Mouse (Mus musculus) lung, postnatal 0 days (tissue): ENCODE results near the gene Snupn. TPM values are rescaled to one million over a fixed set of nuclear protein-coding genes. Genes with fewer than 3 reads are reported as not detected.
"Not testable (repeated sequence)": the region's sequence is repeated elsewhere in the genome, so short reads cannot be mapped to it uniquely, and the experiment has no call there.

Experiments
- ATAC-seq: fragments of 200-750 bp; cut with Nextera tagmentation; 2 replicates; pipeline ENCODE4 v1.8.0; 2017; ENCODE audit warnings: moderate library complexity
- DNase-seq: peaks from one replicate; pipeline ENCODE4 v3.0.0-alpha.2; 2016; ENCODE audit warnings: low spot score
- H3K27ac ChIP-seq: fragments of 300-500 bp; sonication (generic); 2 replicates; pipeline ENCODE4 v1.5.1; 2014; ENCODE audit warnings: antibody characterized with exemption, mild to moderate bottlenecking, low read length, mixed read lengths
- H3K27me3 ChIP-seq: fragments of 300-500 bp; sonication (generic); replicated peaks from 2 replicates; pipeline ENCODE4 v1.6.1; 2014; ENCODE audit warnings: low read length, mixed read lengths; ENCODE audit not compliant: insufficient read depth
- H3K36me3 ChIP-seq: fragments of 300-500 bp; sonication (generic); 2 replicates; pipeline ENCODE4 v1.6.1; 2014; ENCODE audit warnings: low read length, mixed read lengths; ENCODE audit not compliant: insufficient read depth
- H3K4me1 ChIP-seq: fragments of 300-500 bp; sonication (generic); 2 replicates; pipeline ENCODE4 v1.6.1; 2014; ENCODE audit warnings: antibody characterized with exemption, low read depth, low read length, mixed read lengths; ENCODE audit not compliant: insufficient read depth
- H3K4me2 ChIP-seq: fragments of 300-500 bp; sonication (generic); replicated peaks from 2 replicates; pipeline ENCODE4 v1.6.1; 2014; ENCODE audit warnings: low read depth, mild to moderate bottlenecking, low read length, moderate library complexity, mixed read lengths
- H3K4me3 ChIP-seq: fragments of 300-500 bp; sonication (generic); 2 replicates; pipeline ENCODE4 v1.5.1; 2014; ENCODE audit warnings: low read depth, low read length
- H3K9ac ChIP-seq: fragments of 300-500 bp; sonication (generic); replicated peaks from 2 replicates; pipeline ENCODE4 v1.6.1; 2014; ENCODE audit warnings: low read depth, mild to moderate bottlenecking
- H3K9me3 ChIP-seq: fragments of 300-500 bp; sonication (generic); 2 replicates; pipeline ENCODE4 v1.6.1; 2016; ENCODE audit warnings: low read length, mixed read lengths
- CTCF ChIP-seq: IDR thresholded peaks from 2 replicates; pipeline ENCODE4 v1.5.1; 2016; ENCODE audit warnings: antibody characterized with exemption, mild to moderate bottlenecking
- EP300 ChIP-seq: IDR thresholded peaks from 2 replicates; pipeline ENCODE4 v1.6.1; 2016; ENCODE audit warnings: antibody characterized with exemption, mild to moderate bottlenecking, control low read depth
- WGBS: fragments of 180-500 bp; shearing (Covaris S2); extraction: QIAGEN DNeasy Blood & Tissue Kit; methylation state at CpG from one replicate; pipeline ENCODE4 v1.1.7; 2014; 5-methylcytosine and 5-hydroxymethylcytosine counted together
- polyA plus RNA-seq: library from polyadenylated mRNA; unstranded; fragments of >200 nt; fragmentation: Nextera tagmentation; extraction: Ambion mirVana; gene quantifications from 2 replicates; pipeline ENCODE4 v1.2.1, GENCODE M21; 2015

The Snupn gene
- polyA plus RNA-seq, 1 experiment from 2014 or later = 12.7 TPM

- ATAC-seq = no peak
These were observed 29.5 kb downstream of the Snupn start for GRCm38 (mm10) chr9:56980186-56980585.

GRCm38 (mm10) chr9:56981502-56981901, 30.8 kb downstream of the Snupn start:
- H3K4me2 ChIP-seq = no peak overlapping the region
- no peak for TF ChIP-seq EP300
- no peak for TF ChIP-seq CTCF
- 74% methylated on average over 1 of the region's 1 CpGs for WGBS
- no peak overlapping the region for H3K27ac ChIP-seq
- no peak overlapping the region for H3K9ac ChIP-seq
- no peaks in the 10 kb centered on the region for H3K4me1 ChIP-seq
- no peaks in the 10 kb centered on the region for H3K36me3 ChIP-seq
- no peaks in the 10 kb centered on the region for H3K27me3 ChIP-seq
- H3K4me3 ChIP-seq = no peak overlapping the region
- no peak for DNase-seq
- no peaks in the 10 kb centered on the region for H3K9me3 ChIP-seq
- no peak for ATAC-seq

More at GRCm38 (mm10) chr9:56980186-56980585, 29.5 kb downstream of the Snupn start:
- WGBS = 90% methylated on average over 6 of the region's 6 CpGs
- Histone ChIP-seq H3K27ac (no peak overlapping the region), H3K4me3 (no peak overlapping the region), H3K36me3 (no peaks in the 10 kb centered on the region), H3K9ac (no peak overlapping the region), H3K4me1 (no peaks in the 10 kb centered on the region), H3K27me3 (no peaks in the 10 kb centered on the region), H3K9me3 (no peaks in the 10 kb centered on the region), H3K4me2 (no peak overlapping the region)
- DNase-seq = no peak
- TF ChIP-seq CTCF (no peak), EP300 (no peak)

- WGBS = 3% methylated on average over 57 of the region's 62 CpGs
These were observed 43.9 kb downstream of the Snupn start, which contains the start of gene Ptpn9 for GRCm38 (mm10) chr9:56994286-56995197. Gene Ptpn9, plus strand, starts transcription at chr9:56994923.

GRCm38 (mm10) chr9:56995198-56996027, 44.7 kb downstream of the Snupn start:
- H3K4me3 ChIP-seq = peak overlapping the region; percentile 80
- H3K27me3 ChIP-seq = no peaks in the 10 kb centered on the region
- H3K4me2 ChIP-seq = peak overlapping the region; percentile 73
- peak; percentile 78 for ATAC-seq
- DNase-seq = peak; percentile 84
- WGBS = under 1% methylated on average over 55 of the region's 80 CpGs
- TF ChIP-seq EP300 (no peak), CTCF (no peak)
- peaks cover 7% of the 10 kb centered on the region; the same call in 1 of the 2 replicates for H3K4me1 ChIP-seq
- peak overlapping the region; percentile 92 for H3K9ac ChIP-seq
- H3K36me3 ChIP-seq = no peaks in the 10 kb centered on the region
- H3K27ac ChIP-seq = peak overlapping the region; percentile 97
- H3K9me3 ChIP-seq = no peaks in the 10 kb centered on the region

More at GRCm38 (mm10) chr9:56994286-56995197, 43.9 kb downstream of the Snupn start, which contains the start of gene Ptpn9:
- Histone ChIP-seq H3K9me3 (no peaks in the 10 kb centered on the region), H3K27ac (peak within 1 kb of the TSS; percentile 97), H3K4me1 (peaks cover 7% of the 10 kb centered on the region; the same call in 1 of the 2 replicates), H3K9ac (peak within 1 kb of the TSS; percentile 92), H3K4me2 (peak within 1 kb of the TSS; percentile 73), H3K36me3 (no peaks in the 10 kb centered on the region), H3K4me3 (peak within 1 kb of the TSS; percentile 80), H3K27me3 (no peaks in the 10 kb centered on the region)
- ATAC-seq (peak; percentile 94), DNase-seq (peak; percentile 94)
- TF ChIP-seq EP300 (no peak), CTCF (peak; percentile 78)

- ATAC-seq = no peak
- Histone ChIP-seq H3K9me3 (no peaks in the 10 kb centered on the region), H3K36me3 (no peaks in the 10 kb centered on the region), H3K27ac (peak overlapping the region; percentile 97), H3K4me3 (peak overlapping the region; percentile 80), H3K9ac (peak overlapping the region; percentile 92), H3K27me3 (no peaks in the 10 kb centered on the region), H3K4me2 (peak overlapping the region; percentile 73), H3K4me1 (peaks cover 7% of the 10 kb centered on the region; the same call in 1 of the 2 replicates)
- peak; percentile 42 for DNase-seq
- WGBS = under 1% methylated on average over 5 of the region's 5 CpGs
- TF ChIP-seq EP300 (no peak), CTCF (no peak)
These were observed 45.3 kb downstream of the Snupn start for GRCm38 (mm10) chr9:56996028-56996346.

DNA sequence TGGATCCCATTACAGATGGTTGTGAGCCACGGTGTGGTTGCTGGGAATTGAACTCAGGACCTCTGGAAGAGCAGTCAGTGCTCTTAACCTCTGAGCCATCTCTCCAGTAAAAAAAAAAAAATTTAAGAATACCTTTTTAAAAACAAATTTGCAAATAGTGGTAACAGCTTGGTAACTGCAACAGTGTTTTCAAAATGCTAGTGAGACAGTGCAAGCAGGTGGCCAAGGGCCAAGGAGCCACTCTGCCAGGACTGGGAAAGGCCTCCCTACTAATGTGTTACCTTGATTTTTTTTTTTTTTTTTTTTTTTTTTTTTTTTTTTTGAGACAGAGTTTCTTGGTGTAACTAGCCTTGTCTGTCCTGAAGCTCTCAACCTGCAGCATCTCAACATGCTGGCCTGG, 46.5 kb downstream of the Snupn start:
- not testable (repeated sequence) for ATAC-seq, H3K4me1 ChIP-seq, DNase-seq, H3K4me2 ChIP-seq, H3K4me3 ChIP-seq, H3K27me3 ChIP-seq, H3K27ac ChIP-seq, H3K9ac ChIP-seq, H3K9me3 ChIP-seq, H3K36me3 ChIP-seq
- WGBS = 89% methylated on average over 1 of the region's 1 CpGs
